Mouse (Mus musculus) forebrain, embryonic 10.5 days (tissue): ENCODE data around the gene Cdca5. TPM values are rescaled to one million over a fixed set of nuclear protein-coding genes. Genes with fewer than 3 reads are reported as not detected.
"Not testable (repeated sequence)": the region's sequence is repeated elsewhere in the genome, so short reads cannot be mapped to it uniquely, and the experiment has no call there.

Experiments
- DNase-seq: peaks from one replicate; pipeline ENCODE4 v3.0.0-alpha.2; 2017; ENCODE audit warnings: low spot score; ENCODE audit errors: extremely low spot score
- H3K27ac ChIP-seq: fragments of 300-500 bp; sonication (generic); 2 replicates; pipeline ENCODE4 v1.5.1; 2016; ENCODE audit warnings: mild to moderate bottlenecking
- H3K27me3 ChIP-seq: fragments of 300-500 bp; sonication (generic); 2 replicates; pipeline ENCODE4 v1.6.1; 2016; ENCODE audit warnings: mild to moderate bottlenecking; ENCODE audit not compliant: poor library complexity, severe bottlenecking
- H3K36me3 ChIP-seq: fragments of 300-500 bp; sonication (generic); replicated peaks from 2 replicates; pipeline ENCODE4 v1.6.1; 2016; ENCODE audit warnings: mild to moderate bottlenecking, moderate library complexity
- H3K4me1 ChIP-seq: fragments of 300-500 bp; sonication (generic); 2 replicates; pipeline ENCODE4 v1.6.1; 2016
- H3K4me3 ChIP-seq: fragments of 300-500 bp; sonication (generic); 2 replicates; pipeline ENCODE4 v1.5.1; 2016; ENCODE audit warnings: mild to moderate bottlenecking, moderate library complexity
- H3K9me3 ChIP-seq: fragments of 300-500 bp; sonication (generic); 2 replicates; pipeline ENCODE4 v1.6.1; 2016; ENCODE audit warnings: mild to moderate bottlenecking, moderate library complexity
- WGBS: fragments of 180-500 bp; shearing (Covaris S2); methylation state at CpG from one replicate; pipeline ENCODE4 v1.1.7; 2016; 5-methylcytosine and 5-hydroxymethylcytosine counted together
- polyA plus RNA-seq: library from polyadenylated mRNA; unstranded; fragments of >200 nt; fragmentation: Nextera tagmentation; extraction: Ambion mirVana; gene quantifications from 2 replicates; pipeline ENCODE4 v1.2.1, GENCODE M21; 2016

Cdca5 gene
- polyA plus RNA-seq, 1 experiment from 2014 or later = 85.4 TPM

DNA sequence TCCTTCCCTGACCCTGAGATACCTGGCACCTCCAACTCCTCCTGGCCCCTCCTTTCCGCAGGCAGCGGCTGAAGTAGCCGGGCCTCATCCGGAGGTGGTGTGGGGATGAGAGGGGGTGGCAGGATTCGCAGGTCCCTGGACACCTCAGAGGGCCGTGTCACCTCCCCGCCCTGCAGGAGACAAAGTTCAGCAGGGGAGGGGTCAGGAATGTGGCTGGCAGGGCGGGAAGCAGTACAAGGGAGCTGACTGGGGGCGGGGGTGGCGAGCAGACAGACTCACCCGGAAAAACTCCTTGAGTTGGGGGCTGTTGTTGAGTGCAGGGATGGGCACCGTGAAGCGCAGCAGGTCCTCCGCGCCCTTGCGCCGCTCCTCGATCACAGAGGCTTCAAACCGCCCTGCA, 37.0 kb downstream of the Cdca5 start:
- Histone ChIP-seq H3K4me3 (peak overlapping the region; percentile 8; the same call in 1 of the 2 replicates), H3K27me3 (no peaks in the 10 kb centered on the region), H3K9me3 (no peaks in the 10 kb centered on the region), H3K4me1 (peaks cover 42% of the 10 kb centered on the region), H3K27ac (0 out of 2 replicates have a peak overlapping the region, but pooled peaks have one; percentile 35), H3K36me3 (peaks cover 10% of the 10 kb centered on the region; the same call in 1 of the 2 replicates)
- DNase-seq = no peak
- 31% methylated on average over 19 of the region's 19 CpGs for WGBS

DNA sequence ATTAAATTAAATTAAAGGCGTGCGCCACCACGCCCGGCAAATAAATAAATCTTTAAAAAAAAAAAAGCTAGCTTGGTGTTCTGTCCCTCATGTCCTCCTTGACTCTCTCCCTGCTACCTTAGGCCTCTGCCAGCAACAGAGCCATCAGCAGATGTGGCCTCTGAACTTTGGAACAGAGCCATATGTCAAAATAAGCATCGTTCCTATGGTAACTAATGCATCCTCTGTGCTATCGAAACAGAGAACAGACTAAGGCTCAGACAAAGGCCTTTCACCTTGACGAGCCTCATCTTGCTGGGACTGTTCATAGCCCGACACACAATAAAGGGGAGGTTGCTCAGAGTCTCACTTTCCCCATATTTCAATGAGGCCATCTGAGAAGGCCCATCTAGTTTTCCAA, 38.5 kb downstream of the Cdca5 start:
- Histone ChIP-seq H3K27me3 (no peaks in the 10 kb centered on the region), H3K27ac (peak overlapping the region; percentile 72), H3K9me3 (no peaks in the 10 kb centered on the region), H3K36me3 (peaks cover 8% of the 10 kb centered on the region; the same call in 1 of the 2 replicates), H3K4me3 (no peak overlapping the region), H3K4me1 (peaks cover 40% of the 10 kb centered on the region)
- no peak for DNase-seq
- WGBS = 69% methylated on average over 8 of the region's 8 CpGs

DNA sequence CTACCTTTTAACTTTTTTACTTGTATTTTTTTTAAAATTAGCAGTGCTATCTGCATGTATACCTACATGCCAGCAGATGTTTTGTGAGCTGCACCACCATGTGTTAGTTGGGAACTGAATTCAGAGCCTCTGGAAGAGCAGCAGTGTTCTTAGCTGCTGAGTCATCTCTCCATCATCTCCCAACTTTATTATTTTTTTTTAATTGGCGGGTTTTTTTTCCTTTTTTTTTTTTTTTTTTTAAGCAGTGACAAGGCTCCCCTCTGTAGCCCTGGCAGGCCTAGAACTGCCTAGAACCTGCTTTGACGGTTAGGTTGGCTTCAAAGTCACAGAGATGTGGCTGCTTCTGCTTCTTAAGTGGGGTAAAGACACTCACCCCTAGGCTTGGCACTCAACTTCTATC, 40.1 kb downstream of the Cdca5 start:
- no peak for DNase-seq
- Histone ChIP-seq H3K27ac (no peak overlapping the region), H3K4me1 (peaks cover 29% of the 10 kb centered on the region), H3K9me3 (no peaks in the 10 kb centered on the region), H3K27me3 (no peaks in the 10 kb centered on the region), H3K4me3 (no peak overlapping the region), H3K36me3 (peaks cover 8% of the 10 kb centered on the region; the same call in 1 of the 2 replicates)
- 83% methylated on average over 2 of the region's 2 CpGs for WGBS

DNA sequence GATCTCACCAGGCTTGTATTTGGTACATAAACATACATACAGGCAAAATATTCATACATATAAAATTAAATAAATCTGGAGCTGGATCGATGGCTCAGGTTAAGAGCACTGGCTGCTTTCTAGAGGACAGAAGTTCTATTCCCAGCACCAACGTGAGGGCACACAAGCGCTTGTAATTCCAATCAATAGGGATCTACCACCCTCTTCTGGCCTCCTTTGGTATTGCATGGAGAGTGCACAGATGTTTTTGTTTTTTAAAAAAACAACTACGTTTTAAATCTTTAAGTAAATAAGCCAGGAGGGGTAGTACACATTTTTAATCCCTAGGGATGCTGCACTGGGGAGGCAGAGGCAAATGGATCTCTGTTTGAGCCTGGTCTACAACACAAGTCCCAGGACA, 41.5 kb downstream of the Cdca5 start:
- Histone ChIP-seq H3K36me3 (0 out of 2 replicates have a peak, but pooled peaks cover 3% of the 10 kb centered on the region), H3K9me3 (no peaks in the 10 kb centered on the region), H3K4me3 (no peak overlapping the region), H3K4me1 (peaks cover 27% of the 10 kb centered on the region), H3K27ac (no peak overlapping the region), H3K27me3 (no peaks in the 10 kb centered on the region)
- WGBS = 31% methylated on average over 4 of the region's 4 CpGs
- DNase-seq = no peak

DNA sequence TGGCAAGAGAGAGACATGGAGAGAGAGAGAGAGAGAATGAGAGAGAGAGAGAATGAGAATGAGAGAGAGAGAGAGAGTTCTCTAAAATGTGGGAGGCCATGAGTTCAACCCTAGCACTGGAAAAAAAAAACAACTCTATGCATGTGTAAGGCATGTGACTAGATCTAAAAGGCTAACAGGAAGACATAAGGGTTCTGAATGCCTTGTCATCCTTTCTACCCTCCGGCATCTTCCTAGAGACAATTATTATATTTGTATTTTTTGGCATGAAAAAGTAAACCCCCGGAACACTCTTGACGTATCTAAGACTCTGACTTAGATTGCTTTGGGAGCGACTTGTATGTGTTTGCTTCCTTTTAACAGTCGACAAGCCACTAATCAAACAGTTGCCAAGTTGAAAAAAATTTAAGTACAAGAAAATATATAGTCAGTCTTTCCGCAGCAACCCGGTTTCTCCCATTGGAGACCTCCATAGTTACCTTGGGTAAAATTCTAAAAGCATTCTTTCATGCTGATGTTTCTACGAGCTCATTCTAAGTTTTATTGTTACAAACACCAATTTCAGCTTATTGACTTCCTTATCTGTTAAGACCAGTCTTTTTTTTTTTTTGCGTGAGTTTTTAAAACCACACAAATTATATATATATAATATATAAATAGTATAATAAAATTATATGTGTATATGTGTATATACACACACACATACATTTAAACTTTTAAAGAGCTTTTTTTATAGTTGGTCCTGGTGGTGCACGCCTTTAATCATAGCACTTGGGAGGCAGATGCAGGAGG, 42.2 kb downstream of the Cdca5 start:
- H3K27ac ChIP-seq = peak overlapping the region; percentile 88
- no peaks in the 10 kb centered on the region for H3K36me3 ChIP-seq
- H3K27me3 ChIP-seq = no peaks in the 10 kb centered on the region
- peaks cover 24% of the 10 kb centered on the region for H3K4me1 ChIP-seq
- no peaks in the 10 kb centered on the region for H3K9me3 ChIP-seq
- 79% methylated on average over 10 of the region's 10 CpGs for WGBS
- peak overlapping the region; percentile 64 for H3K4me3 ChIP-seq
- no peak for DNase-seq

DNA sequence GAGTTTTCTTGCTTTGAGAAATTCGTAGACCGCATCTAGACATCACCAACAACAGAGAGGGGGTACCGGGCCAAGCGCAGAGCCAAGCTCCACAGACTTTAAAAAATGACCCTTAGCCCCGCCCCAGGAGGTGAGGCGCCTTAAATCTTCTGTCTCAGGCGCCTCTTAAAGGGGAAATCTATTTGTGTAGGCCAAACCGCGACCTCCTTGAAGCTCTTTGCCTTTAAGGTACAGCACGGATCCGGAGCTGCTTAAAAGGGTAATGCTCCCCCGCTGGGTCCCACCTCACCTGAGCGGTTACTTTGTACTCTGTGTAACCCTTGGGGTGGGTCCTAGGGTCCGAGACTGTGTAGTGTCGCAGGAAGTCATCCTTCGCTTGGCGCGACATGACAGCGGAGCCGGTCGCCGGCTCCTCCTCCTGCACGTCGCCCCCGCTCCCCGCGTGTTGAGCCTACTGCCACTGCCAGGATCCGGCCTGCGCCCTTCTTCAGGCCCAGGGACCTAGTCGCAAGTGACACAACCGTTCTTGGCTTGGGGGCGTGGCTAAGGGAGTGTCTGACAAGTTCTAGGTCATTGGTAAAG, 43.1 kb downstream of the Cdca5 start, which contains the start of gene Snx15:
Gene Snx15, minus strand, starts transcription at position 545 of the 582 bp plus-strand sequence.
- H3K9me3 ChIP-seq = no peaks in the 10 kb centered on the region
- peaks cover 23% of the 10 kb centered on the region for H3K4me1 ChIP-seq
- DNase-seq = peak; percentile 91
- H3K36me3 ChIP-seq = no peaks in the 10 kb centered on the region
- H3K27ac ChIP-seq = peak within 1 kb of the TSS; percentile 88
- no peaks in the 10 kb centered on the region for H3K27me3 ChIP-seq
- H3K4me3 ChIP-seq = peak within 1 kb of the TSS; percentile 64
- WGBS = under 1% methylated on average over 32 of the region's 32 CpGs

DNA sequence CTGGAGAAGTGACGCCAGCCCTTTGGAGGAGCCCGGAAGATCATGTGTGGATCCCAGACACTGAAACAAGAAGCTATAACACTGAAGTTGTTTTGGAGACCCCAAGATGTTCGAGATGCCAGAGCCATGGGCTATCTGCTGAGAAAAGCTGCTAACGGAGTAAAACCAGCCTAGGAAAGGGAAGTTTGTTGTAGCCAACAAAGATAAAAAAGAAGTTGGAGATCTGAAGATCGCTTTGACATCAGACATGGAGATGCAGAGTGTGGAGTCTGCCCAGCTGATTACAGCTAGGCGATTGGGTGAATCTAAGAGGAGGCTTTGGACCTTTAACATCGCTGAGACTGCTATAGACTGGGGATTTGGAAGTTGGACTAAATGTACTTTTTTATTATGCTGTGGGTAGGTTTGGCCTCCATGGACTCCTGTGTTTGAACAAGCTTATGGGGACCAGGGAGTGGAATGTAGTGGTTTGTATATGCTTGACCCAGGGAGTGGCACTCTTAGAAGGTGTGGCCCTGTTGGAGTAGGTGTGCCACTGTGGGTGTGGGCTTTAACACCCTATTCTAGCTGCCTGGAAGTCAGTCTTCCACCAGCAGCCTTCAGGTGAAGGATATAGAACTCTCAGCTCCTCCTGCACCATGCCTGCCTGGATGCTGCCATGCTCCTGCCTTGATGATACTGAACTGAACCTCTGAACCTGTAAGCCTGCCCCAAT, 45.8 kb downstream of the Cdca5 start:
- not testable (repeated sequence) for H3K27ac ChIP-seq, H3K27me3 ChIP-seq, H3K9me3 ChIP-seq, H3K4me3 ChIP-seq, DNase-seq
- WGBS = 81% methylated on average over 7 of the region's 7 CpGs
- Histone ChIP-seq H3K4me1 (peaks cover 35% of the 10 kb centered on the region), H3K36me3 (peaks cover 22% of the 10 kb centered on the region)

DNA sequence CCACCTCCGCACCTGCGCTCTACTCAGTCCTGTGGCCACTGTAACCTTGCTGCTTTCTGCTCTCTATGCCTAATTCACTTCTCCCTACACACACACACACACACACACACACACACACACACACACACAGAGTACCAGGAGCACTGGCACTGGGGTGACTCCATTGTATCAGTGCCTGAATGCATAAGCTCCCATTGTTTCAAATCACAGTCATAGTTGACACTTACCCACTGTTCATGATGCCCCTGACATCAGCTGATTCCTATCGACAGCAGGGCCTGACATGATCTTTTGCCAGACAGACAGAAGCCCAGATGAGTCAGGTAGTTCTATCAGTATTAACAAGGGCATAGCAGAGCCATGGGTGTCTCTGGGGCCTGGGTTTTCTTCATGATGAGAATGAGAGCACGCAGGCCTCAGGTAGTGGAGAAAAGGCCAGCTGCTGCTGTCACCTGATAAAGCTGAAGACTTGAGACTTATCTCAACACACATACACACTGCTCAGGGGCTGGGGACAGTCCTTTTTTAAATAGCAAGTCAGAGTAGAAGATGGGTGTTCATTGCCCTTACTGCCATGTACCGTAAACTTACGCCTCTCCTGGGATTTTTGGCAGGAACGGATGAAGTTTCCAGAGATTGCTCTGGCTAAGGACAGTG, 47.5 kb downstream of the Cdca5 start:
- peaks cover 39% of the 10 kb centered on the region for H3K36me3 ChIP-seq
- H3K9me3 ChIP-seq = no peaks in the 10 kb centered on the region
- 89% methylated on average over 7 of the region's 7 CpGs for WGBS
- H3K4me3 ChIP-seq = no peak overlapping the region
- H3K27ac ChIP-seq = peak overlapping the region; percentile 48; the same call in 1 of the 2 replicates
- H3K27me3 ChIP-seq = no peaks in the 10 kb centered on the region
- DNase-seq = no peak
- H3K4me1 ChIP-seq = peaks cover 45% of the 10 kb centered on the region

DNA sequence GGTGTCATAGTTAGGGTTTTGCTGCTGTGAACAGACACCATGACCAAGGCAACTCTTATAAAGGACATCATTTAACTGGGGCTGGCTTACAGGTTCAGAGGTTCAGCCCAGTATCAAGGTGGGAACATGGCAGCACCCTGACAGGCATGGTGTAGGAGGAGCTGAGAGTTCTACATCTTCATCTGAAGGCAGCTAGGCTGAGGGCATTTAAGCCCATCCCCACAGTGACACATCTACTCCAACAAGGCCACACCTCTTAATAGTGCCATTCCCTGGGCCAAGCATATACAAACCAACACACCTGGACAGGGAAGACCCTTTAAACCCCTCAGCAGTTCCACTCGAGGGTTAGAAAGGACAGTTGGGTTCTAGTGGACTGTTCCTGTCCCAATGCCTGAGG, 48.4 kb downstream of the Cdca5 start:
- Histone ChIP-seq H3K36me3 (peaks cover 48% of the 10 kb centered on the region), H3K4me1 (peaks cover 39% of the 10 kb centered on the region)
- not testable (repeated sequence) for H3K4me3 ChIP-seq, DNase-seq, H3K27me3 ChIP-seq, H3K9me3 ChIP-seq, H3K27ac ChIP-seq
- WGBS = 66% methylated on average over 1 of the region's 1 CpGs

DNA sequence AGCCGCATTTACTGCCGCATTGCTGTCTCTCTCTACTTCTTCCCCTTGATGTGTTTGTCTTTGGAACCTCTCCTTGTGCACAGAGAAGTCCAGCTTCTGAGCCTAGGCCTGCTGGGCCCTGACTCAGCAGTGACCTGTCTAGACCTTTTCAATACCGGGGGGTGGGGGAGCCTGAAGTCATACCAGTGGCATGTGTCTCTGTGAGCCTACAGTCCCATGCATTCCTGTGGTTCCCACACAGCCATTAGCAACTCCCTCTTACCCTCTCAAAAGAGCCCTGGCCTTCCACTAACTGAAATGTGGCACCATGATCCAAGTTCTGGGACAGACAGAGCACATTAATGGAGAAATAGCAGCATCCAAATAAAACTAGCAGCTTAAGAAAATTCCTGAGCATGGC, 51.6 kb downstream of the Cdca5 start:
- H3K27me3 ChIP-seq = no peaks in the 10 kb centered on the region
- 84% methylated on average over 3 of the region's 3 CpGs for WGBS
- peaks cover 50% of the 10 kb centered on the region for H3K4me1 ChIP-seq
- H3K4me3 ChIP-seq = no peak overlapping the region
- no peak overlapping the region for H3K27ac ChIP-seq
- H3K36me3 ChIP-seq = peaks cover 53% of the 10 kb centered on the region
- DNase-seq = no peak
- no peaks in the 10 kb centered on the region for H3K9me3 ChIP-seq

DNA sequence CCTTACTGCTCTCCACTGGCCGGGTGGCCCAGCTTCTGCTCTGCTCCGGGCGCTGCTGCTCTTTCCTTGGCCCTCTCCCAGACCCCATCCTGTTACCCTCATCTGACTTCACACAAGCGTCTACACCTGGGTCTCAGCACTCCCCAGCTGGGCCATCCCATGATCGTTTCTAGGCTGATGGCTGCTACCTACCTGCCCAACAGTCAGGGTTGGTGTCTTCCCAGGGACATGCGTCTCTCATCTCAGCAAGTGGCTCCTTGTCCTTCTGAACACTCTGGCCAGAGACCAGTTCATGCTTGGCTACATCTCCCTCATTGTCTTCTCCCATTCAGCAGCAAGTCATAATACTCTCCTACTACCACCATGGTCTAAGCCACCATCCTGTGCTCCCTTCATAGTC, 54.9 kb downstream of the Cdca5 start:
- H3K4me1 ChIP-seq = peaks cover 40% of the 10 kb centered on the region
- peaks cover 40% of the 10 kb centered on the region for H3K36me3 ChIP-seq
- peak overlapping the region; percentile 75 for H3K4me3 ChIP-seq
- 91% methylated on average over 6 of the region's 6 CpGs for WGBS
- DNase-seq = no peak
- H3K9me3 ChIP-seq = no peaks in the 10 kb centered on the region
- peak overlapping the region; percentile 98; the same call in 1 of the 2 replicates for H3K27ac ChIP-seq
- H3K27me3 ChIP-seq = no peaks in the 10 kb centered on the region

DNA sequence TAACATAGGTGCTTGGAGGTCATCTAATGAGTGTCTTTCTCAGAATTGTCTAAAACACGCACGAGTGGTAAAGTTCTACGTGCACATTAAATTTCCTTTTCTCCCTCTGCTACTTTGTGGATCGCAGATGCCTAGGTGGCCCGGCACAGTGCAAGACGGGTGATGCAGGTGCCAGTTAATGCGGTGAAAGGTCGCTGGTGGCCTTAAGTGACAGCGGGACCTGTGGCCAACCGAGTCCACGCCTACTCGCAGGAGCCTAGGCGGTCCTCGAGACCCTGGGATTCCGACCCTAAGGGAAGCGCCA, 55.5 kb downstream of the Cdca5 start:
- Histone ChIP-seq H3K27ac (peak overlapping the region; percentile 98), H3K9me3 (no peaks in the 10 kb centered on the region), H3K4me1 (peaks cover 34% of the 10 kb centered on the region), H3K36me3 (peaks cover 33% of the 10 kb centered on the region), H3K27me3 (no peaks in the 10 kb centered on the region), H3K4me3 (peak overlapping the region; percentile 75)
- no peak for DNase-seq
- 10% methylated on average over 16 of the region's 16 CpGs for WGBS
